Mouse (Mus musculus) heart, postnatal 4 days (tissue): ENCODE data around the gene T. TPM values are rescaled to one million over a fixed set of nuclear protein-coding genes. Genes with fewer than 3 reads are reported as not detected.
"Not testable (repeated sequence)": the region's sequence is repeated elsewhere in the genome, so short reads cannot be mapped to it uniquely, and the experiment has no call there.

Experiments
- DNase-seq: peaks from one replicate; pipeline ENCODE4 v3.0.0; 2021
- total RNA-seq, 2 experiments: library from RNA; stranded (reverse); gene quantifications; 2 replicates each; pipeline ENCODE4 v1.2.3; 2021

T gene
- total RNA-seq, result not detected

DNA sequence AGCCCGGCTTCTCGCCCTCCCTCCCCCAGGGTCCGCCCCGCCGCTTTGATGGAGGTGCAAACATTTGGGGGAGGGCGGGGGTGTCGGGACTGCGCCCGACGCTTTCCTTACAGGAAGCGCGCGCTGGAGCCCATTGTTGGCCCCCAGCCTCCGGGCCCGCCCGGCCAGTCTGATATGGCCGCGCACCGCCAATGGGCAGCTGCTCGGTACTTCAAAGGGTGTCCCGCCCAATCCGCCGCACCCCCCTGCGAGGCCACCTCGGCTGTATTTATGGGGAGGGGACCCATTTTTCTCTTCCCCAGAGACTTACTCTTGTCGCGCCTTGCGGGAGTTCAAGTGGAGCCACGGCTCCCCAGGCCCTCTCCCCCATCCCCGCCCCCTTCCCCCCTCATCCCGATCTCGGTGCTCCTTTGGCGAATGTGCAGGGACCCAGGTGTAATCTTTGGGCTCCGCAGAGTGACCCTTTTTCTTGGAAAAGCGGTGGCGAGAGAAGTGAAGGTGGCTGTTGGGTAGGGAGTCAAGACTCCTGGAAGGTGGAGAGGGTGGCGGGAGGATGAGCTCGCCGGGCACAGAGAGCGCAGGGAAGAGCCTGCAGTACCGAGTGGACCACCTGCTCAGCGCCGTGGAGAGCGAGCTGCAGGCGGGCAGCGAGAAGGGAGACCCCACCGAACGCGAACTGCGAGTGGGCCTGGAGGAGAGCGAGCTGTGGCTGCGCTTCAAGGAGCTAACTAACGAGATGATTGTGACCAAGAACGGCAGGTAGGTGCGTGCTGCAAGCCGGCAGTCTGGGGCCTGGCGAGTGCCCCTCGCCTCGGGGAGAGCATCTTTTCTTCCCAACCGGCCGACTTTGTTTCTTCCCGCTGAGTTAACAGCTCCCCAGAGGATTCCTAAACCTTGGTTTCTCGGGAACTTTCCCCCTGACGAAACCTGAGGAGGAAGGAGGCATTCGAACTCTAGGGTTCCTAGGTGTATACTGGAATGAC is at the start of gene T:
TSS of gene T (plus strand) at position 446 of the 983 bp plus-strand sequence.
- DNase-seq, result no peak

DNA sequence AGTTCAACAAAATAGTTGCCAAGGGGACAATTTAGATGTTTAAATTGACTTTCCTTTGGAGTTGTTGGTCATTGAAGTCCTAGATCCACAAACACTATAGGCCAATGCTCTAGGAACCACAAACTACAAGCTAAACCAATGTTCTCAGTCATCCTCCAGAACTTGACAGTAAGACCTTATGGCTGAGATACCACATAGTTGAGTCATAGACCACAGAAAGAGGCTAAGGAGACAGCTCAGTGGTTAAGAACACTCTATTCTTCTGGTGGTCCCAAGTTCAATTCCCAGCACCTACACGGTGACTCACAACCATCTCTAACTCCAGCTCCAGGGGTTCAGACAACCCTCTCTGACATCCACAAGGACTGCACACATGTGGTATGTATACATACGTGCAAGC is 48.8 kb upstream of the T start:
- no peak for DNase-seq

DNA sequence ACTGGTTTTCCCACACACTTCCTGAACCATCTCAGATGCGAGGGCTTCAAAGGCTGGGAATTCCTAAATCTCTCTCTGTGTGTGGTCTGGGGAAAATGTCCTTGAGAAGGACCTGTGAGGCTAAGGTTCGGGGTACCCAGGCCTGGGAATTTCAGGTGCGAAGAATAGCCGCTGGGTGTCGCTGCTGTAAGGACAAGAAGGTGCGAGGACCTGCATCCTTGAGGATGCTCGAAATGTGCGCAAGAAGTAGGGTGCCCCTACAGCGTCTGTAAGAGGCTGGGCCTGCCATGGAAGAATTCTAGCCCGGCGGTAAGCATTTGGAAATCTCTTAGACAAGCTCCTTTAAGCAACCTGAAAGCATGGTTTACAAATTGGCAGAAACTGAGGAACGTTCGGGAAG is 45.8 kb upstream of the T start:
- peak; percentile 33 for DNase-seq

DNA sequence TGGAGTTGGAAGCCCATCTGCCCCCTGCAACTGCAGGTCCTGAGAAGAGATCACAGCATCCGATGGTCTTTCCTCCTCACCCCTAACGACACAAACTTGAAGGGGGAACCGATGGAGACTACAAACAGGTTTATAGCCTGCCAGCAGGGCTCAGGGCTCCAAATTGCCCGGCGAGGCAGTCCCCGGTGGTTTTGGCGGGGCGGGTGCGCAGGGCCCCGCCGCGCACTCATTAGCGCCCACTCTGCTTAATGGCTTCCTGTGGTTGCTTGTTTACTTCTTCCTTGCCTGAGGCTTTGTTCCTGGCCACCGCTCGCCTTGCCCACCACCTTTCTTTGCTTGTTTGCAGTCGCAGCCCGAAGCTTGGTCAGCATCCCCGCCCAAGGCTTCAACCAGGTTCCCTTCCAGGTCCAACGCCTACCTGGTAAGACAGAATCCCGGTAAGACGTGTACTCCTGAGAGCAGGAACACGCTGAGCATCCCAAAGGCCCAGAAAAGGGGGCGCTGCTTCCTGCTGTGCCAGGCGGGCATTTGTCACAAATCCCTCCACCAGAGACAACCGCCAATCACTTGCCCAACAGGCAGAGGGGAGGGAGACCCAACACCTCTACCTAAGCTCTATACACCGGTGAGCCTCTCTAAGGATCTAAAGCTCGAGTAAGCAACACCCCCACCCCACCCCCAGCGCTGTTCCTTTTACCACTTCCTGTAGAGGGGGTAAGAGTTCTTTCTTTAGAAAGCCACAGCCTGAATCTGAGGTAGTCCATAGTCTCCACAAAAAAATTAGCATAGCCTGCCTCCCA is 45.0 kb upstream of the T start:
- DNase-seq, result no peak

DNA sequence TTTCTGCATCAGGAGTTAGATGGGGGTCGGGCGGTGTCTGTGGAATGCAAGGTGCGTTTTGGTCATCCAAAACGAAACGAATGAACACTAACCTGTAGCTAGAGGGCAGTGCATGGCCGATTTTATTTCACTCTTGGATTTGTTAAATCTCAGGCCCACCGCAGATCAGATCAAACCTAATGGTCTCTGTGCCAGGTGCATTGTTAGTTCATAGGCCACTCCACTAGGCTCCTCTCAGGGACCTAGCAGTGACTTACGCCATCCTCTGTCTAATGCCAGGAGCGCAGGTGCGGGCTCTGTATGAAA is 44.5 kb upstream of the T start:
- DNase-seq, result no peak

DNA sequence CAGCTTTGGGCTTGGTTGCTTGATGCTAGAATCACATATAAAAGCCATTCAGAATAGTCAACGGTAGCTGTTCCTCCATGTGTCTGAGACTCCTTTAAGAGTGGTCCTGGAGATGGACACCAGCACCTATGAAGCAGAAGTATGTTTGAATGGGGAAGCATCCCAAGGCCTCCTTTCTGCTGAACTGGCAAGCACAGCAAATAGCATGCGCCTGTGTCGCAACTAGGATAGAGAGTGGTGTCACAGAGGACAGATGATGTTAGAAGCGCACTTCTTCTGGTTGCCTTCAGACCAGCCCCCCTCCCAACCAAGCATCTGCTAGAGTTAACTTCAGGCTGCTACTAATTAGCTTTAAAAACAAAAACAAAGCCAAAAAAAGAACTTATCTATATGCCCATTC is 43.7 kb upstream of the T start:
- DNase-seq, result no peak

DNA sequence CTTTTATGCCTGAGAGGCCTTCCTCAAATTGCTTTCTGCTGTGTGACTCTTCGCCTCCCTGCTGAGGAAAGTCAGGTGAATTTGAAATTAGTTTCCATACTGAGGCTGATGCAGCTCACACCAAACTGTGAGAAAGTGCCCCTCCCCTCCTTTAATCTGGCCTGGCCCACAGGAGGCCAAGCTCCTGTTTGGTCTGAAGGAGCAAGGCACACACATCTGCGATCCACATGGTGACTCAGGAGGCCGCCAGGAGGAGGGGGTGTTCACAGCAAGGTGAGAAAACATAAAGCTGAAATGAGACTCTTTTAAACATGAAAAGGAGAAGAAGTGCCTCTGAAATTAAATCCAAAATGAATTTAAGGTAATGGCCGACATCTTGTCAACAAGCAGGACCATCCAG is 37.9 kb upstream of the T start:
- no peak for DNase-seq

DNA sequence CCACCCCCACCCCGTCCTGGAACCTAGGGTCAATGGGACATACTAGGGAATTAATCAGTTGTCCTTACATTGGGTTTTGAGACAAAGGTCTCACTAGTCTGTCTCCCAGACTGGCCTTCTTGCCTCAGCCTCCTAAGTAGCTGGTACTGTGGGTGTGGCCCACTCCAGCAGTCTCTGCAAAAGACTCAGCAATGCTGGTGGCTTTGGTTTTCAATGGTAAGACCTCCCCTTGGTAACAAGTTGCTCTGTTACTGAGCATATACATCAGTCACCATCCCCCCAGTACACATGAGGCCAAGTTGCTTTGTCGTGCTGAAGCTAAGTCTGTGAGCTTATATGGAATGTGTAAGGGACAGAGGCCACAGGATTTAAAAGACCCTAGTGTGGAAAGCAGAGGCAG is 36.3 kb upstream of the T start:
- no peak for DNase-seq

DNA sequence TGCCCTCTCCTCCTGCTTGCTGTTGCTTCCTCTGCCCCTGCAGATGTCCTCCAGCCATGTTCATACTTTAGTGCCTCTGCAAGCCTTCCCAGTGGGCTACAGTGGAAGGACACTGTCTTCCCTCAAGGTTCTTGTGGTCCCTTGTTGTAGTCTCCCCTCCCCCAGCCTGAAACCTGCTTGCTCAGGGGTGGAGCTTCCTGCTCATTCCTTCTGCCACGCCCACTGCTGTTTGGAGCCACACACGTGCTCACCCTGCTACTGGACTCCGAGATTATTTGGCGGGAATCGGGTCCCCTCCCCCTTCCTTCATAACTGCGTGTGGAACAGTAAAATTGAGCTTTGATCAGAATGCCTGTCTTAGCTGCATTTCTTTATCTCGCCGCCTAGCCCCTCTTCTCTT is 30.3 kb upstream of the T start:
- DNase-seq, result not testable (repeated sequence)

DNA sequence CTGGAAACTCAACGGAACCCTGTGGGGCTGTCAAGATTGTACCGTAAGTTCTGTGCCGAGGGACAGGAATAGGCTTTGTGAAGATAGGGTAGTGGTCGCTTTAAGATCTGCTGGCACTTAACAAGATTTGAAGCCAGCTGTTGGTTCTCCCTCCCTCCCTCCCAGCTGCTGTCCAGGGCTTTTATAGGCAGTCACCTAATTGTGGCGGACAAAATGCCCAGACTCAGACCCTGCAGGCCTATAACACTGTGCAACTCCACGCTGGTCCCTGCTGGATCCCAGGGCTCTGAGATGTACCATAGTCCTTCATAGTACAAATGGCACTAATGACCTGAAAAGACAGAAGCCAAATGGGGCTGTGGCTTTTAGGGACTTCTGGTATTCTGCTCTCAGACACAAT is 27.9 kb upstream of the T start:
- no peak for DNase-seq

DNA sequence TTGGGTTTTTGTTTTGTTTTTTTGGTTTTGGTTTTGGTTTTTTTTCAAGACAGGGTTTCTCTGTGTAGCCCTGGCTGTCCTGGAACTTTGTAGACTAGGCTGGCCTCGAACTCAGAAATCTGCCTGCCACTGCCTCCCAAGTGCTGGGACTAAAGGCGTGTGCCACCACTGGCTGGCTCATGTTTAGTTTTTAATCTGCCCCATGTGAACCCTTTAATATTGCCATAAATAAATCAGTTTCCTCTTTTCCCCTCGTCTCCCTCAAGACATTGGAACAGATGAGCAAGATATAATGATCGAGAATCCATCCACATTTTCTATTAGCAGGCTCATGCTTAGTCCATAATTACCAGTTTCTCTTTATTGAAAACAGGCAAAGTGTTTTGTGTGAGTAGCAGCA is 26.2 kb upstream of the T start:
- not testable (repeated sequence) for DNase-seq

DNA sequence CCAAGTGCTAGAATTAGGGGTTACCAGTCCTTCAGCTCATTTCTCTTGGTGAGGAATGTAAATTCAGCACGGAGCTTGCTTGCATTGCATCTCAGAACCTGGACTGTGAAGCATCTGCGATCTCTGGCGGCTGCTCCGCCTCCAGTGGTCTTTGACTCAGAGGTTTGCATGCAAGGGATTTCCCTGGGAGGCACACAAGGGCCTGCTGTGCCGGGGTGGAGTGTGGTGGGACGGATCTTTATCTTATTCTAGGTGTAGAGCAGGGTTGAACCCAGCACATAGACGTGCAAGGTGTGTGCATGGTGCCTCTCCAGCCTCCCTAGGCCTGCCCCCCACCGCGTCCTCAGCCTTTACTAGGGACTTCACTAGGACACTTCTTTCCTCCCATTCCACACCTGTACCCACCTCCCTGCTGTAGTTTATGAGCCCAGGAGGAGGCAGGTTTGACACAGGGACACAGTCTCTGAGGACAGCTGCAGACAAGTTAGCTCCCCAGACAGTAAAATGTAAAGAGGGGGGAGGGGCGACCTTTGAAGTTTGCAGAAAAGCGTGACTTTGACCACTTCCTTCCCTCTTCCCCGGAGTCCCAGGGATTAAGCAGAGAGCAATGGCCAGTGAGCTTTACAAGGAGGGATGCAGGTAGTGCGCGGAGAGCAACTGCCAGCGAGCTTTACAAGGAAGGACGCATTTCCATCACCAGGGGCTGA is 25.5 kb upstream of the T start:
- no peak for DNase-seq

DNA sequence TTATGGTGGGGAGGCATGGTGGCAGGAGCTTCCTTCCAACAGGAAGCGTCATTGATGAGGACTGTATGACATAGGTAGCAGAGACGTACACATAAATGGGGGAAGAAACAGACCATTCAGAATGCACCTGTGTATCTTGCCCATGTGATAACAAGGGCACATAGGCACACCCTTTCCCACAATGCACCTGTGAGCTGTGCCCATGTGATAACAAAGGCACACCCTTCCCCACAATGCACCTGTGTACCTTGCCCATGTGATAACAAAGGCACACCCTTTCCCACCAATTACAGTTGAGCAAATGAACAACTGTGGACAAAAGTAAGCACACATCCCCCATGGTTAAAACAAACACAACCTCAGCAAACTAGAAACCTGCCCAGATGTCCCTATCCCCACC is 23.9 kb upstream of the T start:
- DNase-seq, result no peak

DNA sequence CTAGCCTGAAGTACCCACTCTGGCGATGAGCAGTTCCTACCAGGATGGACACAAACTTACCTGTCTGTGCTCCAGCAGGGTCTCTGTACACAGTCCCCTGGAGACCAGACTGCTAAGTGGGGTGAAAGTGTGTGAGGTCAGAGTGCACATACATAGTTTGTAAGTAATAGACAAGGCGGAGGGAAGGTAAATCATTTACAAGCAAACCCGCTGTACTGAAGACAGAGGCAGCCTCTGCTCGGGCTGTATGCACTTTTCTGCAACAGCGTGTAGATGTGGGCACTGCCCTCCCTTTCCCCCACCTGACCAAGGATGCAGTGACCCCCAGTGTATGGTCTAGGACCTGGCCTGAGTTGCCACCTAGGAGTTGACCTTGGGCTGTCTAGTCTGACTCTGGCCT is 20.6 kb upstream of the T start:
- no peak for DNase-seq

DNA sequence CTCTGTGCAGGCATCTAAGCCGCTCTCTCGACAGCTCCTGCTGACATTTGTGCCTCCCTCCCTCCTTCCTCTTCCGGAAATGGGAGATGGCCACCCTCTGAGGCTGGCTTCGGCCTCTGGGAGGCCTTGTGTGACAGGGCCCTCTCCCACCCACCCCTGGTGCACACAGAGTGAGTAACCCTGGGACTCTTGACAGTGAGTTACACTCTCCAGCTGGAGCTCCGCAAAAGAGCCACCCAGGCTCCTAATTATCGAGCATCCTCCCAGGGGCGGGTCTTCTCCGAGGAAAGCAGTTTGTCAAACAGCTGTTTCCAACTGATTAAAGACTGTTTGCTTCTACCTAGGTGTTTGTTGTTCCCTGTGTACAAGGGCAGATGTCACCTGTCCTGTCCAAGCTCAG is 18.7 kb upstream of the T start:
- peak; percentile 12 for DNase-seq

DNA sequence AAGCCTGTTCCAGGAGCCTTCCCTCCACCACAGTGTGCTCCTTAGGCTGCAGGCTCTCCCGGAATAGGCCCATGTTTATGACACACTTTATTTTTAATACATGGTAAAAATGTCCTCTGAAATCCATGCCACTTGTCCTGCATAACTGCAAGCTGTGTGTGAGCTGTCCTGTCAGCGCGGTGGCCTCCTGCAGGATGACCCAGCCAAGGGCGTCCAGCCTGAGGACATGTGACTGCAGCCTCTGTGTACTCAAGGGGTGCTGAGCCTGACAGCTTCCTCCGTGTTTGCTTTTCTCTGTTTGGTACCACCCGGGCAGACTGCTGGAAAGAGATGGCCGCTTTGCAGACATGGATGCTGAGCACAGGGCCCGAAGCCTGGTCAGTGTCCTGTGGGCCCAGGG is 17.4 kb upstream of the T start:
- peak; percentile 70 for DNase-seq

DNA sequence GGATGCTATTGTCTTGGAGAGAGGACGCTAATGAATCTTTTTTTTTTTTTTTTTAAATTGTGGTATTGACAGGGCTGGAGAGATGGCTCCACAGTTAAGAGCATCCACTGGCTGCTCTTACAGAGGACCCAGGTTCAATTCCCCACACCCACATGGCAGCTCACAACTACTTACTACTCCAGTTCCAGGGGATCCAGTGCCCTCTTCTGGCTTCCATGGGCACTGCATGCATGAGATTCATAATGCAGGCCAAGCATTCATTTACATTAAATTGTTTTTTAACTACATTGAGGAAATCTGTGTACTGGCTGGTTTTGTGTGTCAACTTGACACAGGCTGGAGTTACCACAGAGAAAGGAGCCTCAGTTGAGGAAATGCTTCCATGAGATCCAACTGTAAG is 13.5 kb upstream of the T start:
- no peak for DNase-seq

DNA sequence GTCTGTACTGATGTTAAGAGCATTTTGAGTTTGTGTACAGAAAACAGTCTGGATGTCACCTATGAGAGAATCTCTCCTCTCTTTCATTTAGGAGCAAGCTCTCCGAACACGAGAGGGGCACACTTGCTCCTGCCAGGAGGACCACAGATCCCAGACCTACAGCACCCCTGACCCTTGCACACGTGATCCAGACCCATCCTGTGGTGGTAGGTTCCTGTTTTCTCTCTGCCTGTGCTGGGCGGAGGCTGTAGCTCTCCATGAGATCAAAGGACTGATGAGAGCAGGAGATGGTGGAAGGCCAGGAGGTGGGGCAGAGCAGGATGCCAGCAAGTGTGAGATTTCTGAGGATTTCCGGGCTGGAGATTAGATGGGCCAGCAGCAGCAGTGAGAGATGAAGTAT is 12.7 kb upstream of the T start:
- DNase-seq, result no peak

DNA sequence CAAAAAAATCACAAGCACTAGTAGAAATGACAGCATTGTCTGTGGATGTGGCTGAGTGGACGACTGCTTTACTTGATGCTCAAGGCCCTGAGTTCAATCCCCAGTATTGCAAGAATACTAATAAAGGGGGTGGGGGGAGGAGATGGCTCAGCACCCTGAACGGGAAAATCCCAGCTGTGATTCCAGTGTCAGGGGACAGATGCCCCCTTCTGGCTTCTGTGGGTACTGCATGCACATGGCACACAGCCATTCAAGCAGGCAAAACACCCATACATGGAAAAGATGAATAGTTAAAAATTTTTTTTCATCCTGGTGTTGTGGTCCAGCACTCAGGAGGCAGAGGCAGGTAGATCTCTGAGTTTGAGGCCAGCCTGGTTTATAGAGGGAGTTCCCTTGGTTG is 10.9 kb upstream of the T start:
- peak; percentile 60 for DNase-seq

DNA sequence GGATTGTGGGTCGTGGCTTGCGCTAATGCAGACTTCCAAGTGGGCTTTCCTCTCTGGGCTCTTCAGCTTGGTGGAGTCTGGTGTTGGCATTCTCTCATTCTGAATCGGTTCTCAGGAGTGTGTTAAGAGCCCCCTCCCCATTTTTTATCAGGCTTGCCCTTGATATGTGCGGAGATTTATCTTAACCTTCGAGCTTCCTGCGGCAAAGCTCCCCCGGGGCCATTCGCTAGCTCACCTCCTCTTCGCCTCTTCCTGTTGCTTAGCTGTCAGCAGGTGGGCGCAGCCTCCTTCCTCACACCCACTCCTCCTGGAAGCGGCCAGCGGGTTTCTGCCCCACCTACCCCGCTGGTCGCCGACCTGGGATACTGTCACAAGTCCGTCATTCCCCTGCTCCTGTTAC is 4.8 kb upstream of the T start:
- no peak for DNase-seq

DNA sequence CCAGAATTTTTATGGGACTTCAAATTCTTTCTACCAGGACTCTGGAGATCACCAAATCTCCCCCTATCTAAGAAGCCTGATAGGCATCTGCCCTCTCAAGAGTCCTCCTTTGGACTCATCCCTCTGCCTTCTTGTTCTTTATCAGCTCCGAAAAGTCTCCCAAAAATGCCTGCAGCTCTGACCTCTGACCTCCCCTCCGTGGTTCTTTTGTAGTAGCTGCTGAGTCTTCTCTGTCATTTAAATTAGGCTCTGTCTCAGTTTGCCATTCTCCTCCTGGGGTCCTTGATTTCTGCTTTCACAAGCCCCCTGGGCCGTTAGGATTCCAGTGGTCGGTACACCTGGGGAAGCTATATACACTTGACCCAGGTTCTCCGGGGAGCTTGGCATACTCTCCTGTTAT is 4.3 kb upstream of the T start:
- DNase-seq, result no peak

DNA sequence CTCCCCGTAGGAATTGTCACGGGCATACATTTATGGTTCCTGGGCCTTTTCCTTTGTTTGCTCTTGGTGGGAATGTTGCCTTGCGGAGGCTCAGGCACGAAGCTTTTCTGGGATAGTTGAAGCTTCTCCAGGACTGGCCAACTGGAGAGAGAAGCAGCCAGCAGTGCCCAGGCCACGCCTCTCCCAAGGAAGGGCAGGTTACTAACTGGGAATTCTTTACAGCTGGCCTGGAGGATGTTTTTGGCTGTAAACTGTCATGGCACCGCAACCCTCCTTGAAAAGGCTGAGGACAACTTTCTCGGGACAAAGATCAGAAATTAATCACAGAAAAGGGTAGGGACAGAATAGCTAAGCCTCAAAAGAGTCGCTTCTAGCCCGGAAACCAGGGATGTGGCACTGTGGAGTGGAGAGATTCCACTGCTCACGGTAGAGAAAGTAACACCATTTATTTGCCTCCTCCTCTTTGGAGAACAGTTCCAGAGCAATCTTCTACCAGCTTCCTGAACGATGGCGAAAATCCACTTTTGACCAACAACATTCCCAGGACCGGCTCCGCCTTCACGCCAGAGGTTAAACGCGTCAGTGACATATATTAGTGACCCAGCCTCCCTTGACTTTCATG is 1.9 kb upstream of the T start:
- DNase-seq, result no peak
